Mouse (Mus musculus): ENCODE results near the gene Nnat. TPM values are rescaled to one million over a fixed set of nuclear protein-coding genes. Genes with fewer than 3 reads are reported as not detected.

Nnat gene
- total RNA-seq, 4 experiments from 2014 or later, result 42.5 to 190 (median 123) TPM

GRCm38 (mm10) chr2:157605025-157605675 lies 45.3 kb downstream of the Nnat start:
- peak; percentile 11 for DNase-seq

GRCm38 (mm10) chr2:157607542-157608236 lies 47.8 kb downstream of the Nnat start:
- DNase-seq, result no peak

GRCm38 (mm10) chr2:157611735-157612134 lies 51.9 kb downstream of the Nnat start:
- no peak for DNase-seq

Small RNA genes lying within 50 kb of the gene (microRNA-seq; reads per million reads assigned to microRNA genes)
- gene Gm23134, result 0.18 to 1.5 reads per million in 2 experiments

Other genes starting within 250 kb of the Nnat start
- gene Ghrh, start 212.6 kb upstream of the Nnat start, total RNA-seq (2022), result not detected
- 10 to 100 TPM; 36.3 to 40.3 (median 36.5) TPM for gene Manbal, start 192.5 kb upstream of the Nnat start, total RNA-seq (2022)
- 10 to 100 TPM; 18.3 to 32.9 (median 24.8) TPM for gene Src, start 141.6 kb upstream of the Nnat start, total RNA-seq (2022)
- gene Blcap, start 11.2 kb downstream of the Nnat start, total RNA-seq (2022), result 10 to 100 TPM; 81.0 to 96.7 (median 91.6) TPM
- gene Ctnnbl1, start 177.3 kb downstream of the Nnat start, total RNA-seq (2022), result 10 to 100 TPM; 16.6 to 28.6 (median 21.0) TPM

Measured in adrenal gland, adult 8-10 months (tissue).